Mouse (Mus musculus) heart, postnatal 0 days (tissue): Measurements from ENCODE around the gene Timp1. TPM values are rescaled to one million over a fixed set of nuclear protein-coding genes. Genes with fewer than 3 reads are reported as not detected.

Source experiments
- ATAC-seq: fragments of 200-750 bp; cut with Nextera tagmentation; 2 replicates; pipeline ENCODE4 v1.8.0; 2017; ENCODE audit warnings: low read depth, moderate number of reproducible peaks, moderate library complexity; ENCODE audit not compliant: insufficient read depth
- DNase-seq: peaks from one replicate; pipeline ENCODE4 v3.0.0-alpha.2; 2016; ENCODE audit warnings: low spot score
- H3K27ac ChIP-seq: fragments of 300-500 bp; sonication (generic); 2 replicates; pipeline ENCODE4 v1.5.1; 2014; ENCODE audit warnings: low read depth, mild to moderate bottlenecking
- H3K27me3 ChIP-seq: fragments of 300-500 bp; sonication (generic); 2 replicates; pipeline ENCODE4 v1.6.1; 2014; ENCODE audit warnings: low read length, mixed read lengths; ENCODE audit not compliant: control insufficient read depth, insufficient read depth
- H3K36me3 ChIP-seq: fragments of 300-500 bp; sonication (generic); replicated peaks from 2 replicates; pipeline ENCODE4 v1.6.1; 2014; ENCODE audit warnings: low read length, mixed read lengths; ENCODE audit not compliant: control insufficient read depth, insufficient read depth
- H3K4me1 ChIP-seq: fragments of 300-500 bp; sonication (generic); 2 replicates; pipeline ENCODE4 v1.6.1; 2014; ENCODE audit warnings: antibody characterized with exemption; ENCODE audit not compliant: control insufficient read depth, insufficient read depth
- H3K4me2 ChIP-seq: fragments of 300-500 bp; sonication (generic); 2 replicates; pipeline ENCODE4 v1.6.1; 2014; ENCODE audit warnings: low read depth, mild to moderate bottlenecking, low read length, moderate library complexity
- H3K4me3 ChIP-seq: fragments of 300-500 bp; sonication (generic); 2 replicates; pipeline ENCODE4 v1.5.1; 2014; ENCODE audit warnings: low read depth, low read length
- H3K9ac ChIP-seq: fragments of 300-500 bp; sonication (generic); replicated peaks from 2 replicates; pipeline ENCODE4 v1.6.1; 2014; ENCODE audit warnings: low read depth, low read length, mixed read lengths
- H3K9me3 ChIP-seq: fragments of 300-500 bp; sonication (generic); replicated peaks from 2 replicates; pipeline ENCODE4 v1.6.1; 2016; ENCODE audit warnings: low read length; ENCODE audit not compliant: control insufficient read depth
- CTCF ChIP-seq: IDR thresholded peaks from 2 replicates; pipeline ENCODE4 v1.5.1; 2016; ENCODE audit warnings: antibody characterized with exemption, control low read depth, low read depth
- EP300 ChIP-seq: IDR thresholded peaks from 2 replicates; pipeline ENCODE4 v1.6.1; 2016; ENCODE audit warnings: antibody characterized with exemption, low read depth
- WGBS: fragments of 180-500 bp; shearing (Covaris S2); extraction: QIAGEN DNeasy Blood & Tissue Kit; methylation state at CpG from one replicate; pipeline ENCODE4 v1.1.7; 2014; 5-methylcytosine and 5-hydroxymethylcytosine counted together
- polyA plus RNA-seq: library from polyadenylated mRNA; unstranded; fragments of >200 nt; fragmentation: Nextera tagmentation; extraction: Ambion mirVana; gene quantifications from 2 replicates; pipeline ENCODE4 v1.2.1, GENCODE M21; 2015
- total RNA-seq: library from RNA; depleted of rRNA; stranded (reverse); fragments of >200 nt; gene quantifications from 2 replicates; pipeline ENCODE4 v1.2.3, GENCODE M21; 2014; ENCODE audit warnings: low replicate concordance

Gene Timp1
- total and polyA plus RNA-seq, 2 experiments from 2014 or later: 29.9 to 36.8 TPM

DNA sequence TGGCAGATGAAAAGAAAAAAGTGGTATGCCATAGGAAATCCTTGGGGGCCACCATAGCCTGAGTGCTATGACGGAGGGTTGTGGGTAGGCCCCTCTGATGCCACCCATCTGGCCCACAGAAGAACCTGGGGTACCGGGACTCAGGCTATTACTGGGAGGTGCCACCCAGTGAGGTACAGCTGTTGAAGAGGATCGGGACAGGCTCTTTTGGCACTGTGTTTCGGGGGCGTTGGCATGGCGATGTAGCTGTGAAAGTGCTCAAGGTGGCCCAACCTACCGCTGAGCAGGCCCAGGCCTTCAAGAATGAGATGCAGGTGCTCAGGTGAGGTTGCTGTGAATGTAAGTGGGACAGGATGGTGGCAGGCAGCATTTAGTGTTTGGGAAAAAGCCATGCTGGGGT lies 16.2 kb upstream of the Timp1 start:
- 0 out of 2 replicates have a peak, but pooled peaks cover 4% of the 10 kb centered on the region for H3K4me1 ChIP-seq
- no peak overlapping the region for H3K27ac ChIP-seq
- ATAC-seq: no peak
- H3K36me3 ChIP-seq: peaks cover 21% of the 10 kb centered on the region
- H3K27me3 ChIP-seq: no peaks in the 10 kb centered on the region
- WGBS: 87% methylated on average over 7 of the region's 7 CpGs
- DNase-seq: no peak
- TF ChIP-seq CTCF (no peak), EP300 (no peak)
- H3K4me3 ChIP-seq: no peak overlapping the region
- no peak overlapping the region for H3K4me2 ChIP-seq
- H3K9me3 ChIP-seq: no peaks in the 10 kb centered on the region
- H3K9ac ChIP-seq: no peak overlapping the region

DNA sequence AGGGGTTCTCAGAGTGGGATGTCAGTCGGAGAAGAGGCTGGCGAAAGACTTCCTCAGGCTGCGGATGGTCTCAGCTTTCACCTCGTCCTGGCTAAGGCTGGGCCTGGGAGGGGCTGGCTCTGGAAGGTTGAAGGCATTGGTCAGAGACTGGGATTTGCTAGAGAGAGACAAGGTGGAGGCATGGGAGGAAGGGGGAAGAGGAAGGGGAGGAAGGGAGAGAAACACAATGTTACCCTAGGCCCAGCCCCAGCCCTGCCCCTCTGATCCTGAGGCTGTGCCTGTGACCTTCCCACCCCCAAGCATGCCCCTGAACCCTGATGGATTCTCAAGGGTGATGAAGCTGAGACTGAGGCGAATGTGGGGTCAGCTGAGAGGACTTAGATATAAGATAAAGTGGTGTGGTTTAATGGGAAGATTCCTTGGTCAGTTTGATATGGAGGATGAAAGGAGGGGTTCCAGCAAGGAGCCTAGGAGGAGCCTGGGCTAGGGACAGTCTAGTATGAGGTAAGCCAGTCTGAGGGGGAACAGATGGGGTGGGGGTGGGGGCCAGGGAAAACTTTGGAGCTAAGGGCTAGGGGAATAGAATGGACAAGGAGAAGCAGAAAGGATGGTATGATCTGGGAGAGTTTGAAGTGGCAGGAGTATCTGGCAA lies 8.4 kb upstream of the Timp1 start:
- Histone ChIP-seq H3K27ac (no peak overlapping the region), H3K27me3 (no peaks in the 10 kb centered on the region), H3K9me3 (no peaks in the 10 kb centered on the region), H3K4me2 (no peak overlapping the region), H3K36me3 (peaks cover 5% of the 10 kb centered on the region; the same call in 1 of the 2 replicates), H3K4me1 (0 out of 2 replicates have a peak, but pooled peaks cover 5% of the 10 kb centered on the region), H3K4me3 (no peak overlapping the region), H3K9ac (no peak overlapping the region)
- ATAC-seq (no peak), DNase-seq (no peak)
- TF ChIP-seq CTCF (no peak), EP300 (no peak)
- WGBS: 34% methylated on average over 5 of the region's 5 CpGs

DNA sequence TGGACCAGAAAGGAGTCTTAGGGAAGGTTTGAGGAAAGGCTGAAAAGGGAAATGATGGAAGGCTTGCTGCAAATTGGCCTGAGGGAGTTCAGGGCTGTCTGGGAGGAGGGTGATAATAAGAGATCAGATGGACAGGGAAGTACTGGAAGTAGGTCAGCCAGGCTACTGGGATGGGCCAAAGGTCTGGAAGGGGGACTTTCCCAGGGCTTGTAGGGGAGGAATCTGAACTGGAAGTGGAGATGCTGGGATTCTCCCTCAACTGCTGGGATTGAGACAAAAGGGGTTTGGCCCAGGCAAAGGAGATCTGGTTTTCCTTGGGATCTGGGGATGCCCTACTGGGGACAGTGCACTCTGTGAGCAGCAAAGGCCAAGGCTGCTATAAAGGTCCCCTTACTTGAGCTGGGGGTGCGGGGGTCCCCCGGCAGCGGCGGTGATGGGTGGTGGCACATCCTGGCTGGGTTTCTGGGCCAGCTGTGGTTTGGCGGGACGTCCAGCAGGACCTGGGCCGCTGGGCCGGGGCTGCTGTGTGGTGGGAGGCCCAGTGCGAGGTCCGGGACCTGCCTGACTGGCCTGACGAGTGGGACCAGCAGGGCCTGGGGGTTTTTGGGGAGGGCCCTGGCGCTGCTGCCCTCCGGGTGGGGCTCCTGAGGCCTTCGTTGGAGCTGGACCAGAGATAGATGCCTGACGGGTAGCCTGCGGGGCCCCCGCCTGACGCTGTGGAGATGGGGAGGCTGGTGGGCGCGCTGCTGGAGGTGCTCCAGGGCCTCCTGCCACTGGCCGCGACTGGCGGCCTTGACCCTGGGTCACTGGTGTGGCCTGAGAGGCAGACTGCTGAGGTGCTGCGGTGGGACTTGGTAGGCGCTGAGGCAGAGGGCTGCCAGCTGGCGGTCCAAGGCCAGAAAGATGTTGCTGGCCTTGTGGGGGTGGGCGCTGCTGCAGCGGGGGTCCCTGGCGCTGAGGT lies 7.6 kb upstream of the Timp1 start:
- H3K27ac ChIP-seq: no peak overlapping the region
- H3K4me2 ChIP-seq: peak overlapping the region; percentile 6; the same call in 1 of the 2 replicates
- peaks cover 5% of the 10 kb centered on the region; the same call in 1 of the 2 replicates for H3K36me3 ChIP-seq
- H3K4me1 ChIP-seq: 0 out of 2 replicates have a peak, but pooled peaks cover 5% of the 10 kb centered on the region
- no peaks in the 10 kb centered on the region for H3K27me3 ChIP-seq
- ATAC-seq (peak; percentile 40; the same call in 1 of the 2 replicates), DNase-seq (no peak)
- H3K4me3 ChIP-seq: no peak overlapping the region
- WGBS: 38% methylated on average over 22 of the region's 29 CpGs
- no peak overlapping the region for H3K9ac ChIP-seq
- TF ChIP-seq EP300 (no peak), CTCF (no peak)
- H3K9me3 ChIP-seq: no peaks in the 10 kb centered on the region

DNA sequence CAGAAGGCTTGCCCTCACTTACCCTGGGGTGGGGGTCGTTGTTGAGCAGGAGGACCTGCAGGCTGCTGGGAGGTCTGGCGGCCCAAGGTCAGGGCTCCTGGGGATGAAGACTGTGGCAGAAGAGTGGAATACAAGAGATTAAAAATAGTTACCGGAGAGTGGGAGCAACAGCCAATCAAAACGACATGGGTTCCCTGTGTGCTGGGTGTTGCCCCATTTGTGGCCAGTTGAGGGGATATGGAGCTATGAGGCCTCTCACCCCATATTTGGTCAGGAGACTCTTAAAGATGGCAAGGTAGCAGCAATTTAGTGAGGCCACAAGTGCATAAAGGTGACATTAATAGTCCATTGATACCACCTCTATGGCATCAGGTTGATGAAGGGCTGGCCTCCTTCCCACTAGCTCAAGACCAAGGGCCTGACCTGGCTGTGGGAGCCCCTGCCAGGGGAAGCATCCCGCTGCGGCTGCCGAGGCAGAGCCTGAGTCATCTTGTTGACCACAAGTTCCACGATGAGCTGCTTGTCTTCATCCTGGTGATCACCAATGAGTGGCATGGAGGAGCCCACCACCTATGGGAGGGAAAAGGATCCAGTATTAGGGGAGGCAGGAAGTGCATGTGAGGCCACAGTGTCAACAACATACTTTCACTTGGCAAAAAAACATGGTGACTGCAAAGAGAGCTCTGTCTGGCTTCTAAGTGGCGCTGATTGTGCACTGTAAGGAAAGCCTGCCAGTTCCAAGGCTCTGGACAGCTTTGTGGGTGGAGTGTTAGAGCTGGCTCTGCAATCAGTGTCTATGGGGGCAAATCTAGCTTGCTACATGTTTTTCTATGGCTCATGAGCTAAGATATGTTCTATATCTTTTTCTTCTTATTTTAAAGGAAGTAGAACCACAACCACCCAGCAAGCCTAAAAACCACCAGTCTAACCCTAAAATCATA lies 6.5 kb upstream of the Timp1 start:
- H3K9ac ChIP-seq: no peak overlapping the region
- ATAC-seq (0 out of 2 replicates have a peak, but pooled peaks have one; percentile 19), DNase-seq (no peak)
- no peak overlapping the region for H3K27ac ChIP-seq
- no peaks in the 10 kb centered on the region for H3K9me3 ChIP-seq
- TF ChIP-seq EP300: no peak
- no peak for TF ChIP-seq CTCF
- H3K4me2 ChIP-seq: no peak overlapping the region
- H3K36me3 ChIP-seq: no peaks in the 10 kb centered on the region
- H3K4me3 ChIP-seq: no peak overlapping the region
- H3K4me1 ChIP-seq: 0 out of 2 replicates have a peak, but pooled peaks cover 5% of the 10 kb centered on the region
- WGBS: 57% methylated on average over 9 of the region's 9 CpGs
- H3K27me3 ChIP-seq: no peaks in the 10 kb centered on the region

DNA sequence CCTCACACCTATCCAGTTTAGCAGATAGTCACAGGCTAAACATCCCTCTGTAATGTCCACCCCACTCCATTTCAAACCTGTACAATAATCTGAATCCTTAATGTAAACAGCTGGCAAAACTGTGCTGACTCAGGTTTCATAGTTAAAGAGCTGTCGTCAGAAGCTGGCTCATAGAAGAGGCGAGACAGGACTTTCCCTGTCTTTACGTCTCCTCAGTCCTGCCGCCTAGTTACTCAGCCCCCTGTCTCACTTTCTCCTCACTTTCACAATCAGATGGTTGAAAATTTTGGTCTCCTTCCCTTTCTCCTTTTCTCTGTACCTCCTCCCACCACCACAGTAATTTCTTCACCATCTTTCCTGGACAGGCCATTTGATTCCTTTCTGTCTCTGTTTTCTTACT lies 1.9 kb upstream of the Timp1 start:
- Histone ChIP-seq H3K36me3 (no peaks in the 10 kb centered on the region), H3K4me3 (no peak overlapping the region), H3K4me1 (0 out of 2 replicates have a peak, but pooled peaks cover 5% of the 10 kb centered on the region), H3K9ac (no peak overlapping the region), H3K27me3 (no peaks in the 10 kb centered on the region), H3K27ac (no peak overlapping the region), H3K4me2 (no peak overlapping the region), H3K9me3 (no peaks in the 10 kb centered on the region)
- ATAC-seq: no peak
- no peak for TF ChIP-seq EP300
- no peak for TF ChIP-seq CTCF
- WGBS: 69% methylated on average over 4 of the region's 4 CpGs
- no peak for DNase-seq
